In genomic region chr3:131299078-131299477, GRCm38 (mm10) we compare ENCODE assay signal across 14 mouse cellular contexts.
"Had no signal": no experiment of that assay in that cellular context is flagged by ENCODE, and none has a peak within 500 bp of the region (broad histone marks: within the 10 kb centered on the region; RNA-seq: fewer than 3 reads in every experiment).

No protein-coding gene starts in this region.

- H3K27me3 ChIP-seq: limb, embryonic 13.5 days; liver, embryonic 13.5 days; lung, embryonic 15.5 days had no signal

- DNase-seq: kidney, adult 2 months; layer of hippocampus, adult 9-11 months; liver; liver, embryonic 13.5 days; lung, postnatal 10 days; lung, postnatal 4 days; midbrain, embryonic 14.5 days; thymus, adult 18-20 months; thymus, postnatal 36 days had no signal

- H3K4me3 ChIP-seq: layer of hippocampus, adult 2 months; limb, embryonic 10.5 days; limb, embryonic 13.5 days; liver, embryonic 13.5 days; lung, embryonic 15.5 days had no signal

- H3K27ac ChIP-seq: kidney, postnatal 0 days; layer of hippocampus, adult 2 months; limb, embryonic 10.5 days; limb, embryonic 13.5 days; liver, embryonic 13.5 days; lung, embryonic 15.5 days had no signal

- H3K9ac ChIP-seq: limb, embryonic 13.5 days; liver, embryonic 13.5 days; lung, embryonic 15.5 days had no signal

- H3K36me3 ChIP-seq: limb, embryonic 10.5 days; limb, embryonic 13.5 days; liver, embryonic 13.5 days; lung, embryonic 15.5 days had no signal
